Mouse (Mus musculus): Measurements from ENCODE around the gene Ankle2. TPM values are rescaled to one million over a fixed set of nuclear protein-coding genes. Genes with fewer than 3 reads are reported as not detected.

The Ankle2 gene
- 10.1 and 16.1 TPM in 2 replicates for polyA plus RNA-seq (2012; rRNA removed; ENCODE audit: low replicate concordance)

DNA sequence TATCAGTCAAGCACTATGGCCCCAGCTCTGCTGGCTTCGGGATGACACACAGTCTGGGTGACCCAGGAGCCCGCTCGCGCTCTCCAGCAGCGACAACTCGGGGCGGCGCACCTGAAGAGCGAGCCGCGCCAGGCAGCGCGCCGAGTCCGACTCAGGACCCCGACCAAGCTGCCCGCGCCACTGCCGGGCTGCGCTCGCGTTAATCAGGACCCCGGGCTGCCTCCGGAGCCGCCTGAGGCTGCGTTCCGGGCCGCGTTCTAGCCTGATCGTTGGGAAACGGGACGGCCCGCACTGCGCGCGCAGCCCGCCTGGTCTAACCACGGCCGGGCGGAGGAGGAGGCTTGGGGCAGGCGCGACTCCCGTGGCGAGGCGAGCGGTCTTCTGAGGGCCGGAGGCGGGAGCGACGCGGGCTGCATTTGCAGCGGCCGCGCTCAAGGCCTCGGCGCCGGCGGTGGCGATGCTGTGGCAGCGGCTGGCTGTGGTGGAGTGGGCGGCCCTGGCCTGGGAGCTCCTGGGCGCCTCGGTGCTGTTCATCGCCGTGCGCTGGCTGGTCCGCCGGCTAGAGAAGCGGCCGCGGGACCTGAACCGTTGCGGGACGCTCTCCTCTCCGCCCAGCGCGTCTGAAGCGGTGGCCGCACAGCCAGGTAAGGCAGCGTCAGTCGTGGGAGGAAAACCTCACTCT, at the start of gene Ankle2:
Ankle2 (plus strand) TSS at position 225 of the 682 bp plus-strand sequence.

DNA sequence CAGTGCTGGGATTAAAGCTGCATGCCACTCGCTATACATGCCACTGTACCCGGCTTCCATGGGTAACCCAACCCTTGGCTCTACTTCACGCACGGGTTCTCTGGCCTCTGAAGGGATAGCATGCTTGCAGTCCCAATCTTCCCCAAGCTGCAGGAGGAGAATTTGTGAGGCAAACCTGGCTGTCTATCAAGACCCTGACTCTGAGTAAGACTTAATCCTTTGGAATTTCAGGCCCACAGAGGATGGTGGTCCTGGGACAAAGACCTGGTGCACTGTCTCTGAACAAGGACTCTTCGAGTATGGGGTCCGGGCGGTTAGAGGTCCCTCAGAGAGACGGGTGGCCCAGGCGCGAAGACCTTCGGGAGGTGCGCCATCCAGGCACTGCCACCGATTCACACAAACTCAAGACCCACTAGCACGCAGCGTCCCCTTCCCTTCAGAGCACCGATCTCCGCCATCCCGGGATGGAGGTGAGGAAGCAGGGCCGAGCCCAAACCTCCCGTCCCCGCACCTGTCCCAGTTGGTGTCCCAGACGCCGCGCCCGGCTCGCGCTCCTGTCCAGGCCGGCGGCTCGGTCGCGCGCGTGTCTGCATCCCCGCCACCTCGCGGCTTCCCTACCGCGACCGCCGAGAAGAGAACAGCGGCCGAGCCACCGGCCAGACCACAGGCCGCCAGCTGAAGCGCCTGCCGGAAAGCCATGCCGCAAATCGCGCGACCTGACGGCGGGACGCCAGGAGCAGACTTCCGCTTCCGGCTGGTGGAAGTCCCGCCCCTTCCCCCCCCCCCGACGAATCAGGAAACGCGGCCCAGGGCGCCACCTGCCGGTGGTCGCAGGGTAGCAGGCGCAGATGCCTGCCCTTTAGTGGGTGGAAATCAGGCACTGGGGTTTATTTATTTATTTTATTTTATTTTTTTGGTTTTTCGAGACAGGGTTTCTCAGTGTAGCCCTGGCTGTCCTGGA, 38.6 kb downstream of the Ankle2 start, which contains the start of gene Pgam5:
Pgam5 (minus strand) TSS at position 773 of the 961 bp plus-strand sequence.

DNA sequence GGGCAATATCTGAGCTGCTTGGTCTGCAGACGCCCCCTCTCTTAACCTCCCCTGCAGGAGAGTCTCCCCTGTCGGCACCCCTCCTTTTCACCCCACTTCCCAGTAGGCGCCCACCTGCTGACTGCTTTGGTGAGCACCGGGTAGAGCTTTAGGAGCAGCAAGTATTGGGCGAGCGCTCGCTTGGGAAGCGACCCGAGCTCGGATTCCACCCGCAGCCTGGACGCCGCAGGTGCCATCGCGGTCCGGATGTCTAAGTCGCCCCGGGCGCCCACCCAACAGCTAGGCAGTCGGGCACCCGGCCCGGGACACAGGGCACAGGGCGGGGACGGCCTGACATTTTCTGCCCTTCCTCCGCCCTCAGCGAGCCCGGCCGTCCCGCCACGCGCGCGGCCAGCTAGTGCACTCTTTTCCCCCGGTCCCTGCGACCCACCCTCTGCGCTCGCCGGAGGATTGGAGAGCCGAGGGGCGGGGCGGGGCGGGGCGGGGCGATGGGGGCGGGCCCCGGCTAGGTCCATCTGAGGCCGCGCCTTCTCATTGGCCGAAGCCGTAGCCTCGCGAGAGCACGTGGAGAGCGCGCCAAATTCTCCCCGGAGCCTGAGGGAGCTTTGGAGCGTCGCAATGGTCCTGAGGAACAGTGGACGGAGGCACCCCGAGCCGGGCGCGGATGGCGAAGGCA, 55.1 kb downstream of the Ankle2 start, which contains the start of the genes Pxmp2 and Pole:
Pxmp2 (minus strand) TSS at position 417 of the 676 bp plus-strand sequence.
Pole (plus strand) TSS at position 537 of the 676 bp plus-strand sequence.

Other genes starting within 250 kb of the Ankle2 start
- 4.8 and 9.3 TPM in 2 replicates for gene Zfp932, start 234.5 kb upstream of the Ankle2 start, polyA plus RNA-seq (2012; rRNA removed; ENCODE audit: low replicate concordance)
- gene Gm17655, start 158.5 kb upstream of the Ankle2 start, polyA plus RNA-seq (2012; rRNA removed; ENCODE audit: low replicate concordance): 0.23 and 0.86 TPM in 2 replicates
- 0.21 and 0.27 TPM in 2 replicates for gene Gm35315, start 136.6 kb upstream of the Ankle2 start, polyA plus RNA-seq (2012; rRNA removed; ENCODE audit: low replicate concordance)
- 0.07 and 0.40 TPM in 2 replicates for gene Plcxd1, start 131.0 kb upstream of the Ankle2 start, polyA plus RNA-seq (2012; rRNA removed; ENCODE audit: low replicate concordance)
- gene Gtpbp6, start 122.8 kb upstream of the Ankle2 start, polyA plus RNA-seq (2012; rRNA removed; ENCODE audit: low replicate concordance): 70.9 and 137 TPM in 2 replicates
- 0.92 and 1.3 TPM in 2 replicates for gene Zfp605, start 120.9 kb upstream of the Ankle2 start, polyA plus RNA-seq (2012; rRNA removed; ENCODE audit: low replicate concordance)
- gene Chfr, start 95.2 kb upstream of the Ankle2 start, polyA plus RNA-seq (2012; rRNA removed; ENCODE audit: low replicate concordance): 28.4 and 39.8 TPM in 2 replicates
- 11.2 and 13.7 TPM in 2 replicates for gene Golga3, start 54.3 kb upstream of the Ankle2 start, polyA plus RNA-seq (2012; rRNA removed; ENCODE audit: low replicate concordance)
- gene Pgam5, start 38.9 kb downstream of the Ankle2 start, polyA plus RNA-seq (2012; rRNA removed; ENCODE audit: low replicate concordance): 24.5 and 35.1 TPM in 2 replicates
- gene Pxmp2, start 55.2 kb downstream of the Ankle2 start, polyA plus RNA-seq (2012; rRNA removed; ENCODE audit: low replicate concordance): 19.6 and 48.8 TPM in 2 replicates
- gene Pole, start 55.3 kb downstream of the Ankle2 start, polyA plus RNA-seq (2012; rRNA removed; ENCODE audit: low replicate concordance): 3.6 and 11.5 TPM in 2 replicates
- 0.46 and 4.0 TPM in 2 replicates for gene P2rx2, start 112.2 kb downstream of the Ankle2 start, polyA plus RNA-seq (2012; rRNA removed; ENCODE audit: low replicate concordance)
- gene Lrcol1, start 113.7 kb downstream of the Ankle2 start, polyA plus RNA-seq (2012; rRNA removed; ENCODE audit: low replicate concordance): 0.18 TPM in 1 of 2 replicates, not detected in the other
- gene Fbrsl1, start 217.5 kb downstream of the Ankle2 start, polyA plus RNA-seq (2012; rRNA removed; ENCODE audit: low replicate concordance): 25.8 and 48.2 TPM in 2 replicates